Mouse (Mus musculus): ENCODE data around the gene Nr1h2. TPM values are rescaled to one million over a fixed set of nuclear protein-coding genes. Genes with fewer than 3 reads are reported as not detected.

Nr1h2 gene
- total and polyA plus RNA-seq, 3 experiments, result 49.7 to 82.3 TPM; not detected in 1

DNA sequence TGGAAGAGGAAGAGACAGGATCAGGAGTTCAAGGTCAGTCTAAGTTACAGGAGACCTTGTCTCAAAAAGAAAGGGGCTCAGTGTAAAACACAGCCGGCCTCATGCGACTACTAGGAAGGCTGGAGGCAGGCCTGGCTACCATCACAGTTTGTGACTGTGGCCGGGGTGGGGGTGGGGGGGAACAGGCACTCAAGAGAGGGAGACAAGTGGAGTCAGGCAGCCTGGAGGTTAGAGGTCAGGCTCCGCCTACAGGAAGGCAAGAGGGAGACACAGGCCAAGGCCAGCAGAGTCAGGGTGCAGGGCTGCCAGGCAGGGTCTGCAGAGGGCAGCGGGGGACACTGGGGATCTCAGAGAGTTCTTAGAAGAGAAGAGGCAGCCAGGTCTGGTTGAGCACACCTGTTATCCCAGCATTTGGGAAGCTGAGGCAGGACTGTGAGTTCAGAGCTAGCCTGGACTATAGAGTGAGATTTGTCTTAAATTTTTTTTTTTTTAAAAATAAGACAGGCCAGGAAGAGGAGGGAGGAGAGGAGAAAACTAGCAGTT lies 43.3 kb upstream of the Nr1h2 start:
- DNase-seq (ENCODE audit: low read depth, low spot score), result no peak
- Histone ChIP-seq H3K4me1 (ENCODE audit: control insufficient read depth in 1 of 2, insufficient read depth in 2 of 2, low read length in 2 of 2) (no peaks in the 10 kb centered on the region), H3K79me2 (ENCODE audit: control insufficient read depth, insufficient read depth, low read length, poor library complexity) (no peaks in the 10 kb centered on the region), H3K27ac (ENCODE audit: control insufficient read depth, low read depth, low read length) (no peak overlapping the region), H3K9ac (ENCODE audit: control insufficient read depth, low read depth, low read length, poor library complexity, severe bottlenecking) (no peak overlapping the region), H3K9me3 (replicated peaks; ENCODE audit: insufficient read depth, low read length) (no peaks in the 10 kb centered on the region), H3K4me3 (ENCODE audit: control insufficient read depth in 1 of 2, insufficient read depth in 1 of 2, low read depth in 2 of 2, low read length in 2 of 2) (no peak overlapping the region), H3K36me3 (ENCODE audit: control insufficient read depth in 1 of 2, insufficient read depth in 2 of 2, low read length in 2 of 2) (no peaks in the 10 kb centered on the region), H3K27me3 (ENCODE audit: control insufficient read depth in 1 of 2, insufficient read depth in 2 of 2, low read length in 2 of 2) (no peaks in the 10 kb centered on the region)
- TF ChIP-seq TBP (IDR thresholded peaks at IDR 0.05; ENCODE audit: low read depth, low read length), result no peak
- TF ChIP-seq ELF1 (IDR thresholded peaks at IDR 0.05; ENCODE audit: low read depth, low read length), result no peak
- TF ChIP-seq SIN3A (IDR thresholded peaks at IDR 0.05; ENCODE audit: low read length), result no peak
- TF ChIP-seq MXI1 (IDR thresholded peaks at IDR 0.05; ENCODE audit: low read depth, low read length), result no peak
- TF ChIP-seq RCOR1 (IDR thresholded peaks at IDR 0.05; ENCODE audit: low read depth, low read length), result no peak
- no peak for TF ChIP-seq GATA1 (IDR thresholded peaks at IDR 0.05; ENCODE audit: low read depth, low read length)
- TF ChIP-seq CTCF (IDR thresholded peaks at IDR 0.05 in 2 of 3, conservative IDR thresholded peaks at IDR 0.05 in 1 of 3; ENCODE audit: control insufficient read depth in 1 of 3, insufficient read depth in 1 of 3, low read depth in 2 of 3, low read length in 3 of 3, poor library complexity in 1 of 3, severe bottlenecking in 1 of 3), result no peak
- TF ChIP-seq JUND (IDR thresholded peaks at IDR 0.05; ENCODE audit: low read depth, low read length), result no peak

DNA sequence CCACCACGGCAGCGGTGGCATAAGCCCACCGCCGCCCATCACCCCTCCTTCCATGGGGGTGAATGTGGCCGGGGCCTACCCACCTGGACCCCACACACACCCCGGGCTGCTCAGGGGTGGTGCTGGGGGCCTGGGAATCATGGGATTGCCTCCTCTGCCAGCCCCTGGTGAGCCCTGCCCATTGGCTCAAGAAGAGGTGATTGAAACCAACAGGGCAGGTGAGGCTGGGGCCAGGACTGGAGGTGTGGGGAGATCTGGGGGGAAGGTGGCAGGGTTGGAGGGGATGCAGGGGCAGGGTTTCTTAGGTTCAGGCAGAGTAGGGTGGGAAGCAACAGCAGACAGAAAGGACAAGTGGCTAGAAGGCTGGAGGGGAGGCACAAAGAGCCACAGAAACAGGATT lies 42.3 kb upstream of the Nr1h2 start:
- no peaks in the 10 kb centered on the region for H3K36me3 ChIP-seq (ENCODE audit: control insufficient read depth in 1 of 2, insufficient read depth in 2 of 2, low read length in 2 of 2)
- no peaks in the 10 kb centered on the region for H3K9me3 ChIP-seq (replicated peaks; ENCODE audit: insufficient read depth, low read length)
- H3K9ac ChIP-seq (ENCODE audit: control insufficient read depth, low read depth, low read length, poor library complexity, severe bottlenecking), result no peak overlapping the region
- DNase-seq (ENCODE audit: low read depth, low spot score), result no peak
- H3K79me2 ChIP-seq (ENCODE audit: control insufficient read depth, insufficient read depth, low read length, poor library complexity), result no peaks in the 10 kb centered on the region
- H3K27me3 ChIP-seq (ENCODE audit: control insufficient read depth in 1 of 2, insufficient read depth in 2 of 2, low read length in 2 of 2), result no peaks in the 10 kb centered on the region
- H3K27ac ChIP-seq (ENCODE audit: control insufficient read depth, low read depth, low read length), result no peak overlapping the region
- H3K4me1 ChIP-seq (ENCODE audit: control insufficient read depth in 1 of 2, insufficient read depth in 2 of 2, low read length in 2 of 2), result no peaks in the 10 kb centered on the region
- TF ChIP-seq MYC (IDR thresholded peaks at IDR 0.05; ENCODE audit: low read depth, low read length) (no peak), RCOR1 (IDR thresholded peaks at IDR 0.05; ENCODE audit: low read depth, low read length) (no peak), USF2 (IDR thresholded peaks at IDR 0.05; ENCODE audit: borderline replicate concordance in 1 of 2, insufficient read depth in 1 of 2, low read depth in 1 of 2, low read length in 2 of 2) (no peak), BHLHE40 (IDR thresholded peaks at IDR 0.05; ENCODE audit: borderline replicate concordance, low read depth, low read length) (no peak), GATA1 (IDR thresholded peaks at IDR 0.05; ENCODE audit: low read depth, low read length) (no peak)
- H3K4me3 ChIP-seq (ENCODE audit: control insufficient read depth in 1 of 2, insufficient read depth in 1 of 2, low read depth in 2 of 2, low read length in 2 of 2), result no peak overlapping the region

DNA sequence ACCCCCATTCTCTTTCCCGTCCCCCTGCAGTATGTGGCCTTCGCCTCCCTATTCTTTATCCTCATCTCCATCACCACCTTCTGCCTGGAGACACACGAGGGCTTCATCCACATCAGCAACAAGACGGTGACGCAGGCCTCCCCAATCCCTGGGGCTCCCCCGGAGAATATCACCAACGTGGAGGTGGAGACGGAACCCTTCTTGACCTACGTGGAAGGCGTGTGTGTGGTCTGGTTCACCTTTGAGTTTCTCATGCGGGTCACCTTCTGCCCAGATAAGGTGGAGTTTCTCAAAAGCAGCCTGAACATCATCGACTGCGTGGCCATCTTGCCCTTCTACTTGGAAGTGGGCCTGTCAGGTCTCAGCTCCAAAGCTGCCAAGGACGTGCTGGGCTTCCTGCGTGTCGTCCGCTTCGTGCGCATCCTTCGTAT lies 41.4 kb upstream of the Nr1h2 start:
- Histone ChIP-seq H3K27me3 (ENCODE audit: control insufficient read depth in 1 of 2, insufficient read depth in 2 of 2, low read length in 2 of 2) (no peaks in the 10 kb centered on the region), H3K9ac (ENCODE audit: control insufficient read depth, low read depth, low read length, poor library complexity, severe bottlenecking) (no peak overlapping the region), H3K79me2 (ENCODE audit: control insufficient read depth, insufficient read depth, low read length, poor library complexity) (no peaks in the 10 kb centered on the region), H3K4me1 (ENCODE audit: control insufficient read depth in 1 of 2, insufficient read depth in 2 of 2, low read length in 2 of 2) (no peaks in the 10 kb centered on the region), H3K9me3 (replicated peaks; ENCODE audit: insufficient read depth, low read length) (no peaks in the 10 kb centered on the region), H3K4me3 (ENCODE audit: control insufficient read depth in 1 of 2, insufficient read depth in 1 of 2, low read depth in 2 of 2, low read length in 2 of 2) (no peak overlapping the region), H3K27ac (ENCODE audit: control insufficient read depth, low read depth, low read length) (no peak overlapping the region), H3K36me3 (ENCODE audit: control insufficient read depth in 1 of 2, insufficient read depth in 2 of 2, low read length in 2 of 2) (no peaks in the 10 kb centered on the region)
- DNase-seq (ENCODE audit: low read depth, low spot score), result no peak
- TF ChIP-seq MXI1 (IDR thresholded peaks at IDR 0.05; ENCODE audit: low read depth, low read length), result no peak
- no peak for TF ChIP-seq ZC3H11A (IDR thresholded peaks at IDR 0.05; ENCODE audit: low read depth, low read length)
- no peak for TF ChIP-seq MAZ (IDR thresholded peaks at IDR 0.05; ENCODE audit: low read depth, low read length)
- TF ChIP-seq KAT2A (conservative IDR thresholded peaks at IDR 0.05; ENCODE audit: low read depth, low read length), result no peak
- TF ChIP-seq ZMIZ1 (IDR thresholded peaks at IDR 0.05; ENCODE audit: low read depth, low read length), result no peak
- TF ChIP-seq EP300 (IDR thresholded peaks at IDR 0.05; ENCODE audit: low read depth in 1 of 2, low read length in 2 of 2), result no peak

Data from MEL (cell line).